Mouse (Mus musculus) adrenal gland, adult 18-20 months (tissue): ENCODE measurements around the gene P2ry10b. TPM values are rescaled to one million over a fixed set of nuclear protein-coding genes. Genes with fewer than 3 reads are reported as not detected.

Source experiments
- DNase-seq, 2 experiments: peaks; one replicate each; pipeline ENCODE4 v3.0.0; 2021 to 2022; ENCODE audit warnings: low spot score in 2 of 2
- long read RNA-seq, 2 experiments: library from polyadenylated mRNA; stranded (forward); transcript quantifications; one replicate each; pipeline ENCODE4 v2.0.0; 2021
- total RNA-seq, 2 experiments: library from RNA; stranded (reverse); gene quantifications; 1 replicate in 1 of 2; 2 replicates in 1 of 2; pipeline ENCODE4 v1.2.3; 2021

P2ry10b gene
- under 1 TPM; 0.93 TPM for total RNA-seq
- long read RNA-seq, experiment 1 = 0 reads
- long read RNA-seq, experiment 2, partial matches to known transcripts = 0 of 3 reads
- long read RNA-seq, experiment 2, other reads (novel, unspliced or antisense) = 1 of 3 reads

- DNase-seq = no peak
Observed at GRCm38 (mm10) chrX:107148681-107149080, at the start of gene P2ry10b. Gene P2ry10b (plus strand): TSS chrX:107148927.

GRCm38 (mm10) chrX:107116333-107116732, 32.4 kb upstream of the P2ry10b start:
- DNase-seq = no peak

GRCm38 (mm10) chrX:107116987-107117386, 31.7 kb upstream of the P2ry10b start:
- no peak for DNase-seq

GRCm38 (mm10) chrX:107143184-107143583, 5.5 kb upstream of the P2ry10b start:
- no peak for DNase-seq

- no peak for DNase-seq
Observed at GRCm38 (mm10) chrX:107143930-107144329, 4.8 kb upstream of the P2ry10b start.

GRCm38 (mm10) chrX:107149391-107149993, 765 bp downstream of the P2ry10b start:
- DNase-seq = no peak

- DNase-seq = no peak
Observed at GRCm38 (mm10) chrX:107150027-107150426, 1.3 kb downstream of the P2ry10b start.

- DNase-seq = no peak
Observed at GRCm38 (mm10) chrX:107150752-107151515, 2.2 kb downstream of the P2ry10b start.

GRCm38 (mm10) chrX:107156021-107156420, 7.3 kb downstream of the P2ry10b start:
- DNase-seq = no peak

GRCm38 (mm10) chrX:107160496-107160895, 11.8 kb downstream of the P2ry10b start:
- DNase-seq = no peak

- no peak for DNase-seq
Observed at GRCm38 (mm10) chrX:107168281-107168680, 19.6 kb downstream of the P2ry10b start.

- DNase-seq = no peak
Observed at GRCm38 (mm10) chrX:107169128-107169527, 20.4 kb downstream of the P2ry10b start.

GRCm38 (mm10) chrX:107178742-107179141, 30.0 kb downstream of the P2ry10b start:
- no peak for DNase-seq

GRCm38 (mm10) chrX:107217577-107218090, 68.9 kb downstream of the P2ry10b start:
- no peak for DNase-seq

Other genes starting within 250 kb of the P2ry10b start
- gene Lpar4, start 228.3 kb upstream of the P2ry10b start, total RNA-seq = 1 to 10 TPM in 1 of 2 experiments, under 1 TPM in 1; 0.96 to 1.0 TPM
- under 1 TPM in 1 of 2 experiments, not detected in 1; 0.58 TPM for gene P2ry10, start 60.4 kb upstream of the P2ry10b start, total RNA-seq
- gene Gpr174, start 107.0 kb downstream of the P2ry10b start, total RNA-seq = under 1 TPM in 1 of 2 experiments, not detected in 1; 0.38 TPM